Mouse (Mus musculus): ENCODE results near the gene Trim68. TPM values are rescaled to one million over a fixed set of nuclear protein-coding genes. Genes with fewer than 3 reads are reported as not detected.
"Not testable (repeated sequence)": the region's sequence is repeated elsewhere in the genome, so short reads cannot be mapped to it uniquely, and the experiment has no call there.

The Trim68 gene
- polyA plus RNA-seq, 1 experiment = 11.1 TPM

- DNase-seq (ENCODE audit: low read depth) = no peak
- TF ChIP-seq POLR2A (IDR thresholded peaks at IDR 0.05; ENCODE audit: borderline replicate concordance, extremely low read depth, insufficient read depth, insufficient read length, poor library complexity, severe bottlenecking) (no peak), CTCF (IDR thresholded peaks at IDR 0.05; ENCODE audit: borderline replicate concordance, extremely low read depth, insufficient read depth, insufficient read length) (no peak)
Observed at GRCm38 (mm10) chr7:102658523-102658922, 28.6 kb downstream of the Trim68 start, which contains the start of gene Olfr555. Olfr555 (plus strand) TSS chr7:102658823.

GRCm38 (mm10) chr7:102644945-102645344 is 42.2 kb downstream of the Trim68 start:
- DNase-seq (ENCODE audit: low read depth) = not testable (repeated sequence)

DNA sequence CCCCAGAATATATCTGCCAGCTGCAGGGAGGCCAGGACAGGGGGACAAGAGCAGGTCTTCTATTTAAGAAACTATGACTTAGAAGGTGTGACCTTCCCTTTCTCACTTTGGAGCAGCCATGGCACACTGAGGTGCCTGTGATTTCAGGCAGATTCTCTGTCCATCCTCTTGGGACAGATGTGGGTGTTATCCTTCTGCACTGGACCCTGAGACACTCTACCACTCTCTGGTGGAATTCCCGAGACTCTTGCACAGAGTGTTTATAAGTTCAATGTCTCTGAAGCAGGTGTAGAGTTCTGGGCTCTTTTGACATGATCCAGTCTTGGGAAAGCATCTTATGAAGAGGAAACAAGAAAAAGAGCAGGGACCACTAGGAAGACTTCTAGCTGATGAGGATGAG is 49.0 kb downstream of the Trim68 start, which contains the start of gene Olfr554:
Gene Olfr554 (plus strand): TSS at position 301 of the 400 bp plus-strand sequence.
- TF ChIP-seq CTCF (IDR thresholded peaks at IDR 0.05; ENCODE audit: borderline replicate concordance, extremely low read depth, insufficient read depth, insufficient read length) (no peak), POLR2A (IDR thresholded peaks at IDR 0.05; ENCODE audit: borderline replicate concordance, extremely low read depth, insufficient read depth, insufficient read length, poor library complexity, severe bottlenecking) (no peak)
- DNase-seq (ENCODE audit: low read depth) = no peak

DNA sequence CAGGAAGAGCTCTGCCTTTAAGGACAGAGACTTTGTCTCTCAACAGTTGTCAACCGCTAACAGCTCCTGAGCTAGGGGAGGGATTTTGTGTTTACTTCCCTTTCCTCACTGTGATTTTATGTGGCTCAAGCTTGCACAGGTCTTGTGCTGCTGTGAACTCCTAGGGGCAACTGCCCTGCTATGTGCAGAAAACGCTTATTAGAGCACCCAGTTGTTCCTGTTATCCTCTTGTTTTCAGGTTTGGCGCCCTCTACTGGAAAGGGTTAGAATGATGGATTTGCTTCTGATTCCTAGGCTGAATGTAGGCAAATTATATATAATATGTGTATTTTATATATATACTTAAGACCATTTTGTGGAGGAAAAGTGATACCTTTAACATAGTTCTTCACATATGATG is 50.5 kb downstream of the Trim68 start:
- peak; percentile 47 for DNase-seq (ENCODE audit: low read depth)
- TF ChIP-seq CTCF (IDR thresholded peaks at IDR 0.05; ENCODE audit: borderline replicate concordance, extremely low read depth, insufficient read depth, insufficient read length) (peak; percentile 16; the same call in 1 of the 2 replicates), POLR2A (IDR thresholded peaks at IDR 0.05; ENCODE audit: borderline replicate concordance, extremely low read depth, insufficient read depth, insufficient read length, poor library complexity, severe bottlenecking) (no peak)

Other genes starting within 250 kb of the Trim68 start
- gene Rrm1, start 245.6 kb downstream of the Trim68 start, polyA plus RNA-seq (2012; rRNA removed) = 46.1 and 54.4 TPM in 2 replicates
- not detected in 2 replicates for gene Olfr543, start 205.6 kb downstream of the Trim68 start, polyA plus RNA-seq (2012; rRNA removed)
- not detected in 2 replicates for gene Olfr544, start 199.0 kb downstream of the Trim68 start, polyA plus RNA-seq (2012; rRNA removed)
- not detected in 2 replicates for gene Olfr545, start 187.8 kb downstream of the Trim68 start, polyA plus RNA-seq (2012; rRNA removed)
- gene Olfr547, start 152.6 kb downstream of the Trim68 start, polyA plus RNA-seq (2012; rRNA removed) = not detected in 2 replicates
- not detected in 2 replicates for gene Olfr548-ps1, start 146.4 kb downstream of the Trim68 start, polyA plus RNA-seq (2012; rRNA removed)
- gene Olfr549, start 137.5 kb downstream of the Trim68 start, polyA plus RNA-seq (2012; rRNA removed) = not detected in 2 replicates
- 1.3 and 1.5 TPM in 2 replicates for gene Trim21, start 121.8 kb downstream of the Trim68 start, polyA plus RNA-seq (2012; rRNA removed)
- gene Olfr550, start 115.9 kb downstream of the Trim68 start, polyA plus RNA-seq (2012; rRNA removed) = not detected in 2 replicates
- not detected in 2 replicates for gene Olfr551, start 95.4 kb downstream of the Trim68 start, polyA plus RNA-seq (2012; rRNA removed)
- gene Olfr552, start 89.6 kb downstream of the Trim68 start, polyA plus RNA-seq (2012; rRNA removed) = not detected in 2 replicates
- gene Olfr553, start 69.1 kb downstream of the Trim68 start, polyA plus RNA-seq (2012; rRNA removed) = not detected in 2 replicates
- not detected in 2 replicates for gene Olfr554, start 48.9 kb downstream of the Trim68 start, polyA plus RNA-seq (2012; rRNA removed)
- gene Olfr555, start 28.5 kb downstream of the Trim68 start, polyA plus RNA-seq (2012; rRNA removed) = not detected in 2 replicates
- gene Olfr556, start 22.4 kb downstream of the Trim68 start, polyA plus RNA-seq (2012; rRNA removed) = not detected in 2 replicates
- not detected in 2 replicates for gene Olfr557, start 8.6 kb upstream of the Trim68 start, polyA plus RNA-seq (2012; rRNA removed)
- gene Olfr558, start 14.9 kb upstream of the Trim68 start, polyA plus RNA-seq (2012; rRNA removed) = 0.08 and 0.19 TPM in 2 replicates
- gene Olfr33, start 31.7 kb upstream of the Trim68 start, polyA plus RNA-seq (2012; rRNA removed) = not detected in 2 replicates
- not detected in 2 replicates for gene Olfr559, start 40.2 kb upstream of the Trim68 start, polyA plus RNA-seq (2012; rRNA removed)
- not detected in 2 replicates for gene Olfr560, start 72.0 kb upstream of the Trim68 start, polyA plus RNA-seq (2012; rRNA removed)
- 0.15 and 0.18 TPM in 2 replicates for gene Olfr78, start 72.1 kb upstream of the Trim68 start, polyA plus RNA-seq (2012; rRNA removed)
- gene Olfr561, start 83.9 kb upstream of the Trim68 start, polyA plus RNA-seq (2012; rRNA removed) = not detected in 2 replicates
- gene Olfr564, start 116.2 kb upstream of the Trim68 start, polyA plus RNA-seq (2012; rRNA removed) = not detected in 2 replicates
- not detected in 2 replicates for gene Olfr566, start 171.4 kb upstream of the Trim68 start, polyA plus RNA-seq (2012; rRNA removed)
- not detected in 2 replicates for gene Olfr568, start 189.8 kb upstream of the Trim68 start, polyA plus RNA-seq (2012; rRNA removed)
- not detected in 2 replicates for gene Olfr569, start 203.6 kb upstream of the Trim68 start, polyA plus RNA-seq (2012; rRNA removed)
- gene Olfr570, start 207.2 kb upstream of the Trim68 start, polyA plus RNA-seq (2012; rRNA removed) = not detected in 2 replicates
- not detected in 2 replicates for gene Olfr571, start 230.2 kb upstream of the Trim68 start, polyA plus RNA-seq (2012; rRNA removed)
- gene Olfr572, start 237.1 kb upstream of the Trim68 start, polyA plus RNA-seq (2012; rRNA removed) = not detected in 2 replicates